Mouse (Mus musculus): Measurements from ENCODE around the gene Marcks.

DNA sequence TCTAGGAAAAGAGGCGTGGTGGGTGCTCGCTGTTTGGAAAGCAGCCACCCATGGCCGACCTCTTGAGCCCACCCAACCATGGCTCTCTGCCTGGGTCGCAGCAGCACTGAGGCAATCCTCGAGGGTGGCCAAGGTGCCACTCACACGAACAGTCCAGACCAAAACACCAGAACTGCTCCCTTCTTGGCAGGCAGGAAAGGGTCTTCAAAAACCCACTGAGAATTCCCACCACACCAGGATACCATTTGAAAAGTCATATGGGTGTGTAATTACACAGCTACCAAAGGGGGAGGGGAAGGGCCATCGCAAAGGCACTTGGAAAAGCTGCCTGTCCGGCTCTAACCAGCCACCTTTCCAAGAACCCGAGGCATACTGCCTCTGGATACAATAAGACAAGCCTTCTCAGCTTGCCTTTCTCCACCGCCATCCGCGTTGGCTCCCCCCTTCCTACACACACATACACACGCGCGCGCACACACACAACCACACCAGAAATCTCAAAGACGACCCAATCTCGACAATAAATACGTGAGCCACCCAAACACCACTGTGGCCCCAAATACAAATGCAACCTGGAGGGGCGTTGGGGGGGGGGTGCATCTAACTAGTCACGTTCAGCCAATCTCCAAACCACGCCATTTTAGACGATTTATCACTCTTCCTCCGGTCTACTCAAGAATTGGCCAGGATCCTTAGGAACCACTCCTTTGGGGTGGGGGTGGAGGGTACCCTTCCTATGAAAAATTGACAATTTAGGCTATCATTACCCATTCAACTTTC is 999 bp downstream of the Marcks start:
- TF ChIP-seq CTCF (IDR thresholded peaks at IDR 0.05; ENCODE audit: low read depth, low read length), result no peak
- TF ChIP-seq POLR2A (IDR thresholded peaks at IDR 0.05; ENCODE audit: borderline replicate concordance, low read depth, low read length), result no peak

Data from bone marrow macrophage, adult 2 months (primary cell).